Mouse (Mus musculus) kidney, postnatal 14 days (tissue): ENCODE data around the gene Ceacam16.

Source experiments
- DNase-seq: peaks from one replicate; pipeline ENCODE4 v3.0.0; 2022; ENCODE audit warnings: mixed read lengths

Gene Ceacam16

GRCm38 (mm10) chr7:19861199-19861598, at the start of gene Ceacam16:
TSS of gene Ceacam16 (minus strand) at chr7:19861299.
- DNase-seq = no peak

GRCm38 (mm10) chr7:19910421-19911291, 49.6 kb upstream of the Ceacam16 start:
- DNase-seq = peak; percentile 85

- DNase-seq = peak; percentile 50
Observed at GRCm38 (mm10) chr7:19889881-19890280, 28.8 kb upstream of the Ceacam16 start.

GRCm38 (mm10) chr7:19887849-19888248, 26.8 kb upstream of the Ceacam16 start, which contains the start of gene Ceacam19:
TSS of gene Ceacam19 (minus strand) at chr7:19887965.
- no peak for DNase-seq

- DNase-seq = no peak
Observed at GRCm38 (mm10) chr7:19880754-19881153, 19.7 kb upstream of the Ceacam16 start.

GRCm38 (mm10) chr7:19876781-19877425, 15.8 kb upstream of the Ceacam16 start:
- DNase-seq = no peak

GRCm38 (mm10) chr7:19875948-19876682, 15.0 kb upstream of the Ceacam16 start:
- peak; percentile 65 for DNase-seq

- DNase-seq = peak; percentile 60
Observed at GRCm38 (mm10) chr7:19871943-19872601, 11.0 kb upstream of the Ceacam16 start.

- peak; percentile 61 for DNase-seq
Observed at GRCm38 (mm10) chr7:19871137-19871621, 10.1 kb upstream of the Ceacam16 start.

GRCm38 (mm10) chr7:19867751-19868399, 6.8 kb upstream of the Ceacam16 start:
- no peak for DNase-seq

GRCm38 (mm10) chr7:19866490-19866889, 5.4 kb upstream of the Ceacam16 start:
- peak; percentile 43 for DNase-seq

GRCm38 (mm10) chr7:19865246-19866036, 4.3 kb upstream of the Ceacam16 start:
- no peak for DNase-seq

- no peak for DNase-seq
Observed at GRCm38 (mm10) chr7:19864241-19864640, 3.1 kb upstream of the Ceacam16 start.

- DNase-seq = no peak
Observed at GRCm38 (mm10) chr7:19859740-19860139, 1.4 kb downstream of the Ceacam16 start.

- DNase-seq = no peak
Observed at GRCm38 (mm10) chr7:19856283-19856682, 4.8 kb downstream of the Ceacam16 start.

- no peak for DNase-seq
Observed at GRCm38 (mm10) chr7:19855663-19856062, 5.4 kb downstream of the Ceacam16 start.

GRCm38 (mm10) chr7:19853526-19853925, 7.6 kb downstream of the Ceacam16 start:
- no peak for DNase-seq

- DNase-seq = no peak
Observed at GRCm38 (mm10) chr7:19851858-19852570, 9.1 kb downstream of the Ceacam16 start, which contains the start of gene Gm19345. TSS of gene Gm19345 (plus strand) at chr7:19852003.

- no peak for DNase-seq
Observed at GRCm38 (mm10) chr7:19844521-19845171, 16.5 kb downstream of the Ceacam16 start.

GRCm38 (mm10) chr7:19843561-19843960, 17.5 kb downstream of the Ceacam16 start:
- DNase-seq = peak; percentile 87
